Mouse (Mus musculus): ENCODE data around the gene Tlk2.

GRCm38 (mm10) chr11:105246369-105246768 is 67.8 kb downstream of the Tlk2 start:
- no peak for TF ChIP-seq POLR2A (IDR thresholded peaks at IDR 0.05; ENCODE audit: control insufficient read depth, low read depth, low read length)
- TF ChIP-seq CTCF (IDR thresholded peaks at IDR 0.05; ENCODE audit: control insufficient read depth, insufficient read depth, insufficient replicate concordance, low read depth, low read length) = no peak
